Mouse (Mus musculus) right cerebral cortex, adult 18-20 months (tissue): ENCODE results near the gene Spata2.
A peak's percentile ranks its signal among the peaks of the same experiment; 100 is the strongest.

ENCODE experiments used
- DNase-seq: peaks from one replicate; pipeline ENCODE4 v3.0.0; 2022; ENCODE audit warnings: mixed read lengths

Spata2 gene

GRCm38 (mm10) chr2:167445911-167446780, 46.5 kb downstream of the Spata2 start:
- no peak for DNase-seq

- DNase-seq = no peak
Measured at GRCm38 (mm10) chr2:167443411-167444193, 49.1 kb downstream of the Spata2 start.

- no peak for DNase-seq
Measured at GRCm38 (mm10) chr2:167439422-167439821, 53.3 kb downstream of the Spata2 start.

DNA sequence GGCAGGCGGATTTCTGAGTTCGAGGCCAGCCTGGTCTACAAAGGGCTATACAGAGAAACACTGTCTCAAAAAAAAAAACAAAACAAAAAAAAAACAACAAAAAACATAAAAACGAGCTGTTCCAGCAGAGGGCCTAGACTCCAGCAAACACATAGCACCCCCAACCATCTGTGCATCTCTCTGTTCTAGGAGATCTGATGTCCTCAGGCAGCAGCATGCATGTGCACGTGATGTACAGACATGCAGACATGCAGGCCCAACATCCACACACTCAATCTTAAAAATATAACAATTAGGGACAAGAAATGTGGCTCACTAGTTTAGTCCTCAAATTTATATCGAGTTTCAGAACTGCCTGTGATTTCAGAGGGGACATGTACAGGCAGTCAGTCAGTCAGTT, 56.3 kb downstream of the Spata2 start:
- DNase-seq = peak; percentile 14

DNA sequence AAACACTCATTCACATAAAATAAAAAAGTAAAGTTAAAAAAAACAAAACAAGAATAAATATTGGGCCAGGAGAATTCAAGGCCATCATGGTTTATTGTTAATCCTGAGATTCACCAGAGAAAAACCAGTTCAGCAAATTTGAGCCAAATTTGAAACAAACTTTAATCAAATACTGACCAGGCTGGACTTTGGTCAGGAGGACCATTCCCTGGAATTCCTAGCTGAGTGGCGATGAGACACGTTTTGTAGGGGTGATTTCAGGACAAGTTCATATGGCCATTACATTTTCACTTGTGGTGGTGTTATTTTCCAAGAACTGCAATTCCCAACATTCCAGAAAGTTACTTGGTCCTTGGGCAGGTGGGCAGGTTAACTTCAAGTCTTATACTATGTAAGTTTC, 57.1 kb downstream of the Spata2 start:
- no peak for DNase-seq

- DNase-seq = no peak
Measured at GRCm38 (mm10) chr2:167434570-167434969, 58.1 kb downstream of the Spata2 start.

- no peak for DNase-seq
Measured at GRCm38 (mm10) chr2:167431418-167431776, 61.3 kb downstream of the Spata2 start.
